Mouse (Mus musculus) lung, embryonic 16.5 days (tissue): Measurements from ENCODE around the gene Hmg20b. TPM values are rescaled to one million over a fixed set of nuclear protein-coding genes. Genes with fewer than 3 reads are reported as not detected.

Experiments used
- ATAC-seq: fragments of 200-750 bp; cut with Nextera tagmentation; 2 replicates; pipeline ENCODE4 v1.8.0; 2017; ENCODE audit warnings: low read depth, mild to moderate bottlenecking, moderate library complexity
- H3K27ac ChIP-seq: fragments of 300-500 bp; sonication (generic); 2 replicates; pipeline ENCODE4 v1.5.1; 2014; ENCODE audit warnings: mild to moderate bottlenecking, control low read depth, low read length
- H3K27me3 ChIP-seq: fragments of 300-500 bp; sonication (generic); 2 replicates; pipeline ENCODE4 v1.6.1; 2014; ENCODE audit warnings: low read depth, low read length, mixed read lengths; ENCODE audit not compliant: control insufficient read depth, insufficient read depth
- H3K36me3 ChIP-seq: fragments of 300-500 bp; sonication (generic); 2 replicates; pipeline ENCODE4 v1.6.1; 2014; ENCODE audit warnings: low read length; ENCODE audit not compliant: control insufficient read depth, insufficient read depth
- H3K4me1 ChIP-seq: fragments of 300-500 bp; sonication (generic); replicated peaks from 2 replicates; pipeline ENCODE4 v1.6.1; 2014; ENCODE audit warnings: low read length, mixed read lengths; ENCODE audit not compliant: control insufficient read depth, insufficient read depth
- H3K4me2 ChIP-seq: fragments of 300-500 bp; sonication (generic); 2 replicates; pipeline ENCODE4 v1.6.1; 2014; ENCODE audit warnings: low read depth, low read length, control low read depth
- H3K4me3 ChIP-seq: fragments of 300-500 bp; sonication (generic); 2 replicates; pipeline ENCODE4 v1.5.1; 2014; ENCODE audit warnings: mild to moderate bottlenecking, low read length, control low read depth
- H3K9ac ChIP-seq: fragments of 300-500 bp; sonication (generic); 2 replicates; pipeline ENCODE4 v1.6.1; 2014; ENCODE audit warnings: low read length, control low read depth
- H3K9me3 ChIP-seq: fragments of 300-500 bp; sonication (generic); 2 replicates; pipeline ENCODE4 v1.6.1; 2016; ENCODE audit warnings: low read length; ENCODE audit not compliant: control insufficient read depth
- WGBS: fragments of 180-500 bp; shearing (Covaris S2); extraction: QIAGEN DNeasy Blood & Tissue Kit; methylation state at CpG from one replicate; pipeline ENCODE4 v1.1.7; 2014; 5-methylcytosine and 5-hydroxymethylcytosine counted together
- polyA plus RNA-seq: library from polyadenylated mRNA; unstranded; fragments of >200 nt; fragmentation: Nextera tagmentation; extraction: Ambion mirVana; gene quantifications from 2 replicates; pipeline ENCODE4 v1.2.1, GENCODE M21; 2015

Gene Hmg20b
- 90.6 and 93.2 TPM in 2 replicates for polyA plus RNA-seq

DNA sequence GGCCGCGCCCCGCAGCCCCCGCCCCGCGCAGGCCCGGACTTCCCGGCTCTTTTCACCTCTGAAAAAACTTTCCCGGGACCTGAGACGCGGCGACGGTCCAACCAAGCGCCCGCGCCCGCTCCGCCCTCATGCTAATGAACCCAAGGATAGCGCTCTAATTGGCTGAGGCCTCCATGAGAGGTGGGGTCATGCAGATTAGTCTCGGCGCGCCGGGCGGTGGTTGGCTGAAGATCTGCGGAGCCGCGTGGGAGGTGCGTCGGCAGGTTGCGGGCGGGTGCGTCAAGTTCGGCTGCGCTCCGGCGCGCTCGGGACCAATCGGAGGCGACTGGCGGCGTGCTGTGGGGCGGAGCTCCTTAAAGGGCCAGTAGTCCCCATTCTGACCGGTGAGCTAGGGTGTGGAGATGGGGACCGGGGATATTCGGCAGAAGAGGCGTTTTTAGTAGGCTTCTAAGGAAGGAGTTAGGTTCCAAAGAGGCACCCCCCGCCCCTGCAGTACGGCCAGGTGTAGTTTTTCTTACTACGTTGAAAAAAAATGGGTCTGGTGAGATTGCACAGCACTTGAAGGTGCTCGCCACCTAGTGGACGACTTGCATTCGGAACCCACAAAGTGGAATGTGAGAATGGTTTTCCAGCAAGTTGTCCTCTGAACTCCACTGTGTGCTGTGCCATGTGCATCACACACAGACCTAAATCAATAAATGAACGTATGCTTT lies at the start of gene Hmg20b:
Hmg20b (minus strand) TSS at position 130 of the 713 bp plus-strand sequence.
- peak within 1 kb of the TSS; percentile 80 for H3K9ac ChIP-seq
- under 1% methylated on average over 54 of the region's 54 CpGs for WGBS
- ATAC-seq: peak; percentile 97
- H3K27me3 ChIP-seq: no peaks in the 10 kb centered on the region; the same call in 1 of the 2 replicates
- peak within 1 kb of the TSS; percentile 84 for H3K4me3 ChIP-seq
- peak within 1 kb of the TSS; percentile 61 for H3K27ac ChIP-seq
- H3K4me1 ChIP-seq: peaks cover 36% of the 10 kb centered on the region
- H3K36me3 ChIP-seq: peaks cover 9% of the 10 kb centered on the region
- H3K4me2 ChIP-seq: peak within 1 kb of the TSS; percentile 88
- H3K9me3 ChIP-seq: no peaks in the 10 kb centered on the region

DNA sequence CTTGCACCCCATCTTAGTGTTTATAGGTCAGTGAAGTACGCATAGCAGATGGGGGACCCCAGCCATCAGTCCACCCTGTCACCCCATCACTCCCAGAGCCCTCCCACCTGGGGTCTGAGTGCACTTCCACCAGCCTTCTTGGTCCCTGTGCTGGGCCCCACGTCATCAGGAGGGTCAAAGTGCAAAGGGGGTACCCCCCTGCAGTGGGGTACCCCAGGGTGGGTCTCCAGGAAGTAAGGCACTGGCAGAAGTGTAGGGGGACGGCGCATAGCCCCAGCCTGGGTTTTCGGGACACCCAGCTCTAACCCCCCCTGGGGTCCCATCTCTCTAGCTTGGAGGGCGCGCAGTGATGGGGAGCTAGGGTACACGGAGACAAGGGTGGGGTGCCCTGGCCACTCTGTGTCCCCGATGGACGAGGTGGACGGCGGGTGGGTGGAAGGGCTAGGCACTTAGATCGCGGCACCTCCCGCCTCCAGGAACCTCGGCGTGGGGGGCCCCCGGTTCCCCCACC lies 49.6 kb upstream of the Hmg20b start:
- H3K9ac ChIP-seq: no peak overlapping the region
- no peak overlapping the region for H3K4me2 ChIP-seq
- no peaks in the 10 kb centered on the region for H3K27me3 ChIP-seq
- 79% methylated on average over 18 of the region's 18 CpGs for WGBS
- H3K36me3 ChIP-seq: peaks cover 40% of the 10 kb centered on the region
- peaks cover 30% of the 10 kb centered on the region for H3K4me1 ChIP-seq
- H3K27ac ChIP-seq: no peak overlapping the region
- ATAC-seq: no peak
- no peak overlapping the region for H3K4me3 ChIP-seq
- no peaks in the 10 kb centered on the region for H3K9me3 ChIP-seq

DNA sequence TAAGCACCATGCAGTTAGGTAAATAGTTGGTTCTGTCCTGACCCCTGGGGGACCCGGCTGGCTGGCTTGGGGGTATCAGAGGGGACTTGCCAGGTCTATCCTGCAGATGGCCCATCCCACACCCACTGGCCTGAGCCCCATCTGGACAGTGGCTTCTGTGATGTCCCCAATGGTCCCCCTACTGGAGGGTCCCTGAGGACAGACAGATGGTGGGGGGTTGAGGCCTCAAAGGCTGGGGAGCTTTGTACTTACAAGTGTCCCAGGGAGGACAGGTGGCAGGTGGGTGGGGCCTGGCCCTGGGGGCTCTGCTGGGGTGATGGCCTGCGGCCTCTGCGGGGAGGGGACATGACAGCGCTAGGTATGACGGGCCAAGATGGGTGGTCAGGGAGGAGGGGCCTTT lies 49.0 kb upstream of the Hmg20b start:
- no peaks in the 10 kb centered on the region for H3K9me3 ChIP-seq
- 71% methylated on average over 5 of the region's 5 CpGs for WGBS
- no peak overlapping the region for H3K4me3 ChIP-seq
- H3K9ac ChIP-seq: no peak overlapping the region
- H3K4me2 ChIP-seq: no peak overlapping the region
- H3K27me3 ChIP-seq: no peaks in the 10 kb centered on the region
- peaks cover 27% of the 10 kb centered on the region for H3K4me1 ChIP-seq
- ATAC-seq: no peak
- H3K36me3 ChIP-seq: peaks cover 34% of the 10 kb centered on the region
- H3K27ac ChIP-seq: no peak overlapping the region

DNA sequence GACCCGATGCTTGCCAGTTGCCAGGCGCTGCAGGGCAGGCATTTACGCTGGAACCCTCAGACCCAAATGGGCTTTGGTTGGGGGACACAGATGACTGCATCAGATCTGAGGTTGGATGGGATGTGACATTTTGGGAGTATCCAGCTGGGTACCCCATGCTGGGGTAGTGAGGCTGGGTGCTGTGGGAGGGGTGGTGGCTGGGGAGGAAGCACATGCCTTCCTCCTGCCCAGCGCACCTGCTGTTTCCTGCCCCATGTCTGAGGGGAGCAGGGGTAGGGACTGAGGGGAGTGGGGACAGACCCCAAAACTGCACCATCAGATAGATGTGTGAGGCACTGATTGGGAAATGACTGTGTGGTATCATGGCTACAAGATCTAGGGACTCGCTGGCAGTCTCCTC lies 46.5 kb upstream of the Hmg20b start:
- H3K36me3 ChIP-seq: peaks cover 30% of the 10 kb centered on the region
- H3K4me1 ChIP-seq: peaks cover 20% of the 10 kb centered on the region
- H3K4me3 ChIP-seq: no peak overlapping the region
- no peak overlapping the region for H3K9ac ChIP-seq
- no peak overlapping the region for H3K4me2 ChIP-seq
- no peak for ATAC-seq
- no peak overlapping the region for H3K27ac ChIP-seq
- WGBS: 85% methylated on average over 5 of the region's 5 CpGs
- no peaks in the 10 kb centered on the region for H3K27me3 ChIP-seq
- H3K9me3 ChIP-seq: no peaks in the 10 kb centered on the region

DNA sequence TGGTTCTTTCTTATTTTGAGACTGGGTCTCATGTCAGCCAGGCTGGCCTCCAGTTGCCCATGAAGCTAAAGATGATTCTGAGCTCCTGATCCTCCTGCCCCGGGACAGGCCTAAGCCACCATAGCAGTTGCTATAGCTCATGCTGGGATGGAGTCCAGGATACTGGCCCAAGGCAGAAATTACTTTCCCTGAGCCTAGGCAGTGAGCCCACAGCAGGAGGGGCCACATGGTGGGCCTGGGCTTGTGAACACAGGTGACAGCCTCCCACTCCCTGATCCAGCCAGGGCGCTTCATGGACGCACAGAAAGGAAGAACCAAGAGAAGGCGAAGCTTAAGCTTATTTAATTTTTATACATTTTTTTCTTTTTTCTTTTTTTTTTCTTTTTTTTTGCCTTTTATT lies 45.6 kb upstream of the Hmg20b start:
- Histone ChIP-seq H3K4me1 (peaks cover 15% of the 10 kb centered on the region), H3K4me2 (no peak overlapping the region), H3K9ac (no peak overlapping the region), H3K27me3 (no peaks in the 10 kb centered on the region), H3K4me3 (no peak overlapping the region), H3K27ac (no peak overlapping the region), H3K9me3 (no peaks in the 10 kb centered on the region), H3K36me3 (peaks cover 30% of the 10 kb centered on the region)
- 85% methylated on average over 4 of the region's 4 CpGs for WGBS
- no peak for ATAC-seq

DNA sequence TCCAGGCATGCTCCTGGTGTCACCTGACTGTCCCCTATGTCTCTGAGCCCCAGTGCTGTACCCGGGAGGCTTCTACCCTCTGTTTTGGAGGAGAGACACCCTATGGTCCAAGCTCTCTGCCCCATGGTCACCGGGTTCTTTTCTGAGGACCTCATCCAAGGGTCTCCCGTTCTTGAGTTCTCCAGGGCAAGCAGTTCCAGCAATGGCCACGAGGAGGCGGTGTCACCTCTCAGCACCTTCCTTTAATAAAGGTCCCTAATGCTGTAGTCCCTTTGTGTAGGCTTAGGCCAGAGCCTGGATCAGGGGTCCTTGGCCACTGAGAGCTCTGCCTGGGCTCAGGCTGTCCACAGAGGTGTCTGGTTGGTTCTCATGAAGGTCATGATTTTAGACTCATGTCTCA lies 44.8 kb upstream of the Hmg20b start:
- no peak overlapping the region for H3K9ac ChIP-seq
- no peak overlapping the region for H3K4me2 ChIP-seq
- peaks cover 24% of the 10 kb centered on the region for H3K36me3 ChIP-seq
- H3K4me3 ChIP-seq: no peak overlapping the region
- 11% methylated on average over 5 of the region's 5 CpGs for WGBS
- no peaks in the 10 kb centered on the region for H3K27me3 ChIP-seq
- peaks cover 15% of the 10 kb centered on the region for H3K4me1 ChIP-seq
- no peak for ATAC-seq
- H3K27ac ChIP-seq: no peak overlapping the region
- H3K9me3 ChIP-seq: no peaks in the 10 kb centered on the region

DNA sequence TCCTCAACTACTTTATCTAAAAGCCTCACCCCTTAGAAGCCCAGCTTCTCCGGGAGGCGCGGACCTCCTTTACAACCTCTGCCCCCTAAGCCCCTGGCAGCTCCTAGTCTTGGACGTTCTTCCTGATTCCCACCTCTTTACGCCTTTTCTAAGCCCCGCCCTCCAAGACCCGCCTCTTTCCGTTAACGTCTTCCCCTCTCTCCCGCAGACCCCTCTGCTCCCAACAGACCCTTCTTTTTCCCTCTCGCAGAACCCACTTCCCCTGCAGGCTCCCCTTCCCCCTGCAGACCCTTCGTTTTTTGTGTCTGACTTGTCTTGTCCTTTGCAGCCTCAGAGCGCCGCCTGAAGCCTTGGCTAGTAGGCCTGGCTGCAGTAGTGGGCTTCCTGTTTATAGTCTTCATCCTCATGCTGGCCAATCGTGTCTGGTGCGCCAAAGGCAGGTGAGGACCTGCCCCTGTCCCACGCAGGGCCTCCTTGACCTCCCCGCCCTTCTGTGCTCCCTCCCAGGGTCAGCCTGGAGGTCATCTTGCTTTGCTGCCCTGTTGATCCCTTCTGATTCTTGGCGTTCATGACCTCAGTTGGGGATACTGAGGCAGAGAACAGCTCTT lies 43.3 kb upstream of the Hmg20b start:
- Histone ChIP-seq H3K4me2 (peak overlapping the region; percentile 68), H3K36me3 (peaks cover 15% of the 10 kb centered on the region), H3K4me3 (peak overlapping the region; percentile 43), H3K9me3 (no peaks in the 10 kb centered on the region), H3K9ac (peak overlapping the region; percentile 73), H3K27ac (peak overlapping the region; percentile 72), H3K4me1 (peaks cover 22% of the 10 kb centered on the region), H3K27me3 (no peaks in the 10 kb centered on the region)
- ATAC-seq: peak; percentile 18; the same call in 1 of the 2 replicates
- 6% methylated on average over 19 of the region's 19 CpGs for WGBS

DNA sequence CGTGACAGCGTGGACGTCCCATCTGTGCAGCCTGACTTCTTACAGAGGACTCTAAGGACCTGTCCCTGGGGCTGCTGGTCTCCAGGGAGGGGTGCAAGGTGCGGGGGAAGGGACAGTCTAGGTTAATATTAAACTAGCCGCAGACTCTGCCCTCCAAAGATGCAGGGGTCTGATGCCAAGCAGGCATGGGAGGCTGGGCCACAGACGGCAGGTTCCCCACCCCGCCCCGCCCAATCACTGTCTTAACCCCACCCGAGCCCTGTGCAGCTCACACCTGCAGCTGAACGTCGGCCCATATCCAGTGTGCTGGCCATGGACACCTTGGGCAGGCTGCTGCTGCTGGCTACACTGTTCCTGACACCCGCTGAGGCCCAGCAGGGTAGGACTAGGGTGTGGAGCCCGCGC lies 42.5 kb upstream of the Hmg20b start, which contains the start of gene Smim24:
Smim24 (plus strand) TSS at position 271 of the 405 bp plus-strand sequence.
- peaks cover 22% of the 10 kb centered on the region for H3K4me1 ChIP-seq
- 53% methylated on average over 14 of the region's 14 CpGs for WGBS

DNA sequence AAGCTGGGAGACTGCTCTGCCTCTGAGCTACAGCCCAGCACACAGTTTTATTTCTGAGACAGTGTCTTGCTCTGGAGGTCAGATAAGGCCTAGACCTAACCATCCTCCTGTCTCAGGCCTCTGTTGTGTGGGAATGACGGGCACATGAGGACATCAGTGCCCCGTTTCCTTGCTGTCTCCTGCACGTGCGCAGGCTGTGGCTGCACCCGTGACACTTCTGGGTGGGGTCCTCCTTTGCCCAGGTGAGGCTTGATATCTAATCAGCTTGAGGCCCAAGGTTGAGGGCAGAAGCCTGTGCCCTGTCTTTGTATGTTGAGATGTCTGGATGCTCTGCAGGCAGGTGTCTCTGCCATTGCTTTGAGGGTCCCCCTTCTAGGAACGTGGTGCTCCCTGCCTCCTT lies 42.0 kb upstream of the Hmg20b start:
- Histone ChIP-seq H3K36me3 (peaks cover 19% of the 10 kb centered on the region), H3K4me3 (no peak overlapping the region), H3K27ac (no peak overlapping the region), H3K27me3 (no peaks in the 10 kb centered on the region), H3K9ac (no peak overlapping the region), H3K4me2 (no peak overlapping the region), H3K9me3 (no peaks in the 10 kb centered on the region), H3K4me1 (peaks cover 22% of the 10 kb centered on the region)
- WGBS: 80% methylated on average over 6 of the region's 6 CpGs
- no peak for ATAC-seq

More for the DNA sequence above, 42.5 kb upstream of the Hmg20b start, which contains the start of gene Smim24:
- peak; percentile 5; the same call in 1 of the 2 replicates for ATAC-seq
- peak within 1 kb of the TSS; percentile 72 for H3K27ac ChIP-seq
- H3K4me3 ChIP-seq: peak within 1 kb of the TSS; percentile 43
- H3K9ac ChIP-seq: peak within 1 kb of the TSS; percentile 73
- peak within 1 kb of the TSS; percentile 68 for H3K4me2 ChIP-seq
- no peaks in the 10 kb centered on the region for H3K27me3 ChIP-seq
- H3K9me3 ChIP-seq: no peaks in the 10 kb centered on the region
- peaks cover 18% of the 10 kb centered on the region for H3K36me3 ChIP-seq
